ENCODE assay signal across 25 mouse cellular contexts in genomic region chr1:77407417-77407816, GRCm38 (mm10).
DNase-seq lines count a peak whose midpoint lies in the region; ATAC-seq and TF ChIP-seq lines count a peak whose summit lies in the region.
"Had no signal": no experiment of that assay in that cellular context is flagged by ENCODE, and none has a peak within 500 bp of the region (broad histone marks: within the 10 kb centered on the region; RNA-seq: fewer than 3 reads in every experiment).

No protein-coding gene starts in this region.

- WGBS in forebrain, embryonic 13.5 days = 37% methylated on average over 9 of the region's 9 CpGs
- 42% methylated on average over 9 of the region's 9 CpGs for WGBS in forebrain, embryonic 12.5 days
- 34% methylated on average over 9 of the region's 9 CpGs for WGBS in forebrain, postnatal 0 days
- WGBS in forebrain, embryonic 10.5 days = 53% methylated on average over 9 of the region's 9 CpGs
- WGBS in liver, postnatal 0 days (ENCODE audit: insufficient replicate concordance) = 26% methylated on average over 9 of the region's 9 CpGs
- 59% methylated on average over 9 of the region's 9 CpGs for WGBS in kidney, adult 2 months

- no peaks in the 10 kb centered on the region for H3K27me3 ChIP-seq in forebrain, embryonic 13.5 days
- H3K27me3 ChIP-seq in forebrain, embryonic 12.5 days = no peaks in the 10 kb centered on the region
- no peaks in the 10 kb centered on the region for H3K27me3 ChIP-seq in forebrain, postnatal 0 days (ENCODE audit: insufficient read depth, low read length)
- H3K27me3 ChIP-seq in forebrain, embryonic 10.5 days (ENCODE audit: poor library complexity, severe bottlenecking) = no peaks in the 10 kb centered on the region
- H3K27me3 ChIP-seq in liver, postnatal 0 days (ENCODE audit: insufficient read depth, low read length) = no peaks in the 10 kb centered on the region
- H3K27me3 ChIP-seq in kidney, adult 2 months (replicated peaks; ENCODE audit: control insufficient read depth, insufficient read depth, low read length) = no peaks in the 10 kb centered on the region
- H3K27me3 ChIP-seq: embryonic facial prominence, embryonic 12.5 days; embryonic facial prominence, embryonic 15.5 days; hindbrain, embryonic 12.5 days; hindbrain, embryonic 15.5 days had no signal

- no peak overlapping the region for H3K9ac ChIP-seq in forebrain, embryonic 13.5 days
- H3K9ac ChIP-seq in forebrain, embryonic 12.5 days = no peak overlapping the region
- no peak overlapping the region for H3K9ac ChIP-seq in forebrain, postnatal 0 days
- no peak overlapping the region for H3K9ac ChIP-seq in liver, postnatal 0 days (replicated peaks)
- H3K9ac ChIP-seq: embryonic facial prominence, embryonic 12.5 days; embryonic facial prominence, embryonic 15.5 days; heart, embryonic 13.5 days; hindbrain, embryonic 12.5 days; hindbrain, embryonic 15.5 days had no signal

- H3K4me3 ChIP-seq in forebrain, embryonic 13.5 days = no peak overlapping the region
- H3K4me3 ChIP-seq in forebrain, embryonic 12.5 days (replicated peaks) = no peak overlapping the region
- no peak overlapping the region for H3K4me3 ChIP-seq in forebrain, postnatal 0 days (ENCODE audit: low read depth, low read length)
- H3K4me3 ChIP-seq in forebrain, embryonic 10.5 days = no peak overlapping the region
- no peak overlapping the region for H3K4me3 ChIP-seq in liver, postnatal 0 days (ENCODE audit: low read depth, low read length)
- no peak overlapping the region for H3K4me3 ChIP-seq in kidney, adult 2 months (ENCODE audit: insufficient read depth, low read depth, low read length)
- H3K4me3 ChIP-seq: embryonic facial prominence, embryonic 12.5 days; embryonic facial prominence, embryonic 15.5 days; heart, adult 2 months; heart, embryonic 10.5 days; heart, embryonic 13.5 days; hindbrain, embryonic 12.5 days; hindbrain, embryonic 15.5 days had no signal

- no peak for ATAC-seq in forebrain, embryonic 13.5 days
- no peak for ATAC-seq in forebrain, embryonic 12.5 days (ENCODE audit: low FRiP score)
- ATAC-seq in forebrain, postnatal 0 days = no peak
- ATAC-seq in liver, postnatal 0 days = no peak
- ATAC-seq: activated CD4-positive, CD25-positive, alpha-beta regulatory T cell, adult 4 months had no signal

- DNase-seq in forebrain, postnatal 0 days = no peak
- DNase-seq in forebrain, embryonic 10.5 days (ENCODE audit: extremely low spot score, low spot score) = no peak
- no peak for DNase-seq in liver, postnatal 0 days
- no peak for DNase-seq in liver
- DNase-seq in kidney, adult 2 months = no peak
- DNase-seq in left cerebral cortex, postnatal 25 days (ENCODE audit: low spot score in 2 of 2) = no peak
- DNase-seq: adrenal gland, adult 8-10 months; adrenal gland, postnatal 25 days; cerebellum, adult 18-20 months; cerebellum, adult 9-10 months; cerebellum, postnatal 14 days; gastrocnemius, postnatal 10 days; gastrocnemius, postnatal 36 days; heart, adult 2 months; heart, postnatal 14 days; heart, postnatal 4 days had no signal

- H3K27ac ChIP-seq in forebrain, embryonic 13.5 days = 0 out of 2 replicates have a peak overlapping the region, but pooled peaks have one; percentile 52
- no peak overlapping the region for H3K27ac ChIP-seq in forebrain, embryonic 12.5 days
- peak overlapping the region; percentile 40; the same call in 1 of the 2 replicates for H3K27ac ChIP-seq in forebrain, postnatal 0 days (ENCODE audit: low read depth, low read length)
- no peak overlapping the region for H3K27ac ChIP-seq in forebrain, embryonic 10.5 days
- H3K27ac ChIP-seq in liver, postnatal 0 days (ENCODE audit: low read depth) = no peak overlapping the region
- H3K27ac ChIP-seq in kidney, adult 2 months (ENCODE audit: insufficient read depth, low read depth, low read length) = no peak overlapping the region
- H3K27ac ChIP-seq: embryonic facial prominence, embryonic 12.5 days; embryonic facial prominence, embryonic 15.5 days; heart, adult 2 months; heart, embryonic 10.5 days; heart, embryonic 13.5 days; hindbrain, embryonic 12.5 days; hindbrain, embryonic 15.5 days had no signal

- no peak for TF ChIP-seq CTCF in forebrain, postnatal 0 days (IDR thresholded peaks at IDR 0.05; ENCODE audit: low read depth)
- TF ChIP-seq CTCF in liver, postnatal 0 days (IDR thresholded peaks at IDR 0.05; ENCODE audit: low read depth) = no peak
- no peak for TF ChIP-seq CTCF in kidney, adult 2 months (conservative IDR thresholded peaks at IDR 0.05; ENCODE audit: insufficient read depth, insufficient read length, low read depth, low read length)

- H3K4me2 ChIP-seq in forebrain, embryonic 13.5 days = no peak overlapping the region
- H3K4me2 ChIP-seq in forebrain, embryonic 12.5 days = no peak overlapping the region
- H3K4me2 ChIP-seq in forebrain, postnatal 0 days (ENCODE audit: low read depth) = no peak overlapping the region
- H3K4me2 ChIP-seq in liver, postnatal 0 days (ENCODE audit: low read depth, low read length) = no peak overlapping the region
- H3K4me2 ChIP-seq: embryonic facial prominence, embryonic 12.5 days; embryonic facial prominence, embryonic 15.5 days; heart, embryonic 13.5 days; hindbrain, embryonic 12.5 days; hindbrain, embryonic 15.5 days had no signal

- TF ChIP-seq EP300 in liver, postnatal 0 days (IDR thresholded peaks at IDR 0.05; ENCODE audit: low read depth) = peak; percentile 23; the same call in 1 of the 2 replicates

- no peaks in the 10 kb centered on the region for H3K36me3 ChIP-seq in forebrain, embryonic 13.5 days (ENCODE audit: poor library complexity, severe bottlenecking)
- no peaks in the 10 kb centered on the region for H3K36me3 ChIP-seq in forebrain, embryonic 12.5 days (replicated peaks)
- no peaks in the 10 kb centered on the region for H3K36me3 ChIP-seq in forebrain, postnatal 0 days (ENCODE audit: insufficient read depth)
- peaks cover 13% of the 10 kb centered on the region for H3K36me3 ChIP-seq in forebrain, embryonic 10.5 days (replicated peaks)
- H3K36me3 ChIP-seq in liver, postnatal 0 days (replicated peaks; ENCODE audit: insufficient read depth, low read length) = no peaks in the 10 kb centered on the region
- no peaks in the 10 kb centered on the region for H3K36me3 ChIP-seq in kidney, adult 2 months (ENCODE audit: control insufficient read depth, insufficient read depth, low read length)
- H3K36me3 ChIP-seq: embryonic facial prominence, embryonic 12.5 days; embryonic facial prominence, embryonic 15.5 days; heart, embryonic 10.5 days; heart, embryonic 13.5 days; hindbrain, embryonic 12.5 days; hindbrain, embryonic 15.5 days had no signal

- peaks cover 89% of the 10 kb centered on the region for H3K4me1 ChIP-seq in forebrain, embryonic 13.5 days
- H3K4me1 ChIP-seq in forebrain, embryonic 12.5 days = peaks cover 64% of the 10 kb centered on the region
- H3K4me1 ChIP-seq in forebrain, postnatal 0 days (ENCODE audit: insufficient read depth) = peaks cover 25% of the 10 kb centered on the region
- peaks cover 79% of the 10 kb centered on the region for H3K4me1 ChIP-seq in forebrain, embryonic 10.5 days
- H3K4me1 ChIP-seq in liver, postnatal 0 days (ENCODE audit: insufficient read depth) = no peaks in the 10 kb centered on the region
- no peaks in the 10 kb centered on the region for H3K4me1 ChIP-seq in kidney, adult 2 months (ENCODE audit: control insufficient read depth, insufficient read depth, low read length)

- TF ChIP-seq POLR2A in kidney, adult 2 months (IDR thresholded peaks at IDR 0.05; ENCODE audit: low read depth, low read length) = no peak

- intact Hi-C loops in left cerebral cortex, postnatal 25 days (cut with DNase I) = no loop called here

- no peaks in the 10 kb centered on the region for H3K9me3 ChIP-seq in forebrain, embryonic 13.5 days (replicated peaks)
- no peaks in the 10 kb centered on the region for H3K9me3 ChIP-seq in forebrain, embryonic 12.5 days
- no peaks in the 10 kb centered on the region for H3K9me3 ChIP-seq in forebrain, postnatal 0 days (ENCODE audit: low read length)
- H3K9me3 ChIP-seq in forebrain, embryonic 10.5 days = no peaks in the 10 kb centered on the region
- no peaks in the 10 kb centered on the region for H3K9me3 ChIP-seq in liver, postnatal 0 days (ENCODE audit: low read length)
- H3K9me3 ChIP-seq: embryonic facial prominence, embryonic 12.5 days; embryonic facial prominence, embryonic 15.5 days; heart, embryonic 10.5 days; heart, embryonic 13.5 days; hindbrain, embryonic 12.5 days; hindbrain, embryonic 15.5 days had no signal

Comparison
In these comparisons a context has a peak if more than half of its experiments do, and no peak if none do; other contexts are left out.
1. H3K27ac ChIP-seq: peak in forebrain, embryonic 13.5 days (single experiment) and forebrain, postnatal 0 days (single experiment); none in forebrain, embryonic 12.5 days (single experiment), forebrain, embryonic 10.5 days (single experiment), liver, postnatal 0 days (single experiment) and kidney, adult 2 months (single experiment).